Mouse (Mus musculus) yolk sac, embryonic 10.5 days (tissue): ENCODE measurements around the gene Sema3f.
"Not testable (repeated sequence)": the region's sequence is repeated elsewhere in the genome, so short reads cannot be mapped to it uniquely, and the experiment has no call there.

ENCODE experiments used
- DNase-seq: peaks from one replicate; pipeline ENCODE4 v3.0.0-alpha.2; 2017; ENCODE audit warnings: low spot score

Gene Sema3f

GRCm38 (mm10) chr9:107690391-107690790 lies 19.9 kb downstream of the Sema3f start:
- DNase-seq, result no peak

DNA sequence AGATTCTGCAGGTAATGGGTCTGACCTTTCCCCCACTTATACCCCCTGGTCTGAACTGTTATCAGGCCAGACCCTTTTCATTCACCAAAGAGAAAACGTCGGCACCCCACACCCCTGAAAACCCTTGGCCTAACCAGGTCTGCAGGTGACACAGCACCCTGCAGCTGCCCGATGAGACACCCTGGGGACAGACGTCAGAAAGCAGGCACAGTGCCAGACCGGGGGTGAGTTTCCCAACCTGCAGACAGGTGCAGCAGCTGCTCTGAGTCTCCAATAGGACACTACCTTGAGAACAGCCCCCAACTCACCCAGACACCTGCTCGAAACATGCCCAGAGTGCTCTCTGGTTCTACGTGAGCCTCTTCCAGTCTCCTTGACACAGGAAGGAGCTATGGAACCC lies 21.3 kb downstream of the Sema3f start:
- no peak for DNase-seq

DNA sequence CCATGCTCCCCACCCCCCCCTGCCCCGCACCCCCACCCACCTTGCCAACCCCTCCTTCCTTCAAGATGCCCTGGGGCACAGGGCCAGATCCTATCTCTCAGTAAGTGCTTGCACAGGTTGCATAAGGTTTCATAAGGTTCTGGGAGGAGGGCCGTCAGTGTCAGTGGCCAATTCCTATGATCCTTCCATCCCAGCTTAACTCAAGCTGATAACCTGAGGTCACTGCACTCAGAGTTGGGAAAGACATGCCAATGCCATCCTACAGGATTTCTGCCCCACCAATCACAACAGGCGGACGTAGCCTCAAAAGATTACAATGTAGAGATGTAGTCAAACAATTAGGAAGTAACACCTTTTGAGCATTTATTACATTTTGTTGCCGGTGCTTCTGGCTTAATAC lies 21.9 kb downstream of the Sema3f start:
- no peak for DNase-seq

- no peak for DNase-seq
Observed at GRCm38 (mm10) chr9:107685231-107685981, 24.9 kb downstream of the Sema3f start.

DNA sequence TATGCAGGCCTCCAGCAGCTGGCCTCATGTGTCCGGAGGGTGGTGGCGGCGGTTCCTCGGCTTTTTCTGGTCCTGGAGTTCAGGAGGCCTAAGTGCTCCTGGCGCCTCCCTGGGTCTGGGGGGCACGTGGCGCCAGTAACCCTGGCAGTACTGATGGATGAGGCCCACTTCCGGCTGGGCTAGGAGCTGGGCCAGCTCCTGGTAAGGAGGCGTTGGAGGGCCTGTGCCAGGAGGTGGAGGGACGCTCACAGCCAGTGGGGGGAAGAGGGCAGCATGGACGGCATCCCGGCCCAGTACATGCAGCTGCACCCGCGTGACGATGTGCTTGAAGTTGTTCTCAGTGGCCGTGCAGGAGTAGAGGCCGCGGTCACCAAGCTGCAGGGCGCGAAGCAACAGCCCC lies 27.9 kb downstream of the Sema3f start:
- no peak for DNase-seq

- DNase-seq, result no peak
Observed at GRCm38 (mm10) chr9:107679501-107679900, 30.8 kb downstream of the Sema3f start, which contains the start of gene Gnat1. Gnat1 (minus strand) TSS chr9:107679712.

GRCm38 (mm10) chr9:107678861-107679260 lies 31.4 kb downstream of the Sema3f start:
- no peak for DNase-seq

DNA sequence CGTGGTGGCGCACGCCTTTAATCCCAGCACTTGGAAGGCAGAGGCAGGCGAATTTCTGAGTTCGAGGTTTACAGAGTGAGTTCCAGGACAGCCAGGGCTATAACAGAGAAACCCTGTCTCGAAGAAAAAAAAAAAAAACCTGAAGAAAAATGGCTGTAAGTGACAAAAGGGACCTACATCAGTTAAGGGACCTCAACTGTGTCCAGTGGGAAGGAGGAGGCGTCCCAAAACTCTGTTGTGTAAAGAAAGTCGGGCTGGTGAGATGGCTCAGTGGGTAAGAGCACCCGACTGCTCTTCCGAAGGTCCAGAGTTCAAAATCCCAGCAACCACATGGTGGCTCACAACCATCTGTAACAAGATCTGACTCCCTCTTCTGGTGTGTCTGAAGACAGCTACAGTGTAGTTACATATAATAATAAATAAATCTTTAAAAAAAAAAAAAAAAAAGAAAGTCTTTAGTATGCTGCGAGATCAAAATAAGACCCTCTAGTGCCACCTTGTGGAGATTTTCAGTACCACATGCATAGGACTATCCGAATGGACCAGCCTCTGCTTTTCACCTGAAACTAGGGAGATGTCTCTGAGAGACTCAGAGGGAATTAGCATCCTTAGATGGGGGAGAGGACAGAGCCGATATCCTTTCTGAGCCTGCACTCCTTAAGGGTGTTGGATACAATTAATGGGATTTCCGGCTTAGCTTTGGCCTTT lies 32.3 kb downstream of the Sema3f start:
- DNase-seq, result not testable (repeated sequence)

GRCm38 (mm10) chr9:107677091-107677784 lies 33.0 kb downstream of the Sema3f start:
- no peak for DNase-seq

GRCm38 (mm10) chr9:107676302-107676701 lies 34.0 kb downstream of the Sema3f start:
- no peak for DNase-seq

- DNase-seq, result peak; percentile 65
Observed at GRCm38 (mm10) chr9:107675671-107676301, 34.5 kb downstream of the Sema3f start.

GRCm38 (mm10) chr9:107674609-107675429 lies 35.5 kb downstream of the Sema3f start:
- DNase-seq, result peak; percentile 59

GRCm38 (mm10) chr9:107670259-107670658 lies 40.0 kb downstream of the Sema3f start:
- DNase-seq, result no peak

DNA sequence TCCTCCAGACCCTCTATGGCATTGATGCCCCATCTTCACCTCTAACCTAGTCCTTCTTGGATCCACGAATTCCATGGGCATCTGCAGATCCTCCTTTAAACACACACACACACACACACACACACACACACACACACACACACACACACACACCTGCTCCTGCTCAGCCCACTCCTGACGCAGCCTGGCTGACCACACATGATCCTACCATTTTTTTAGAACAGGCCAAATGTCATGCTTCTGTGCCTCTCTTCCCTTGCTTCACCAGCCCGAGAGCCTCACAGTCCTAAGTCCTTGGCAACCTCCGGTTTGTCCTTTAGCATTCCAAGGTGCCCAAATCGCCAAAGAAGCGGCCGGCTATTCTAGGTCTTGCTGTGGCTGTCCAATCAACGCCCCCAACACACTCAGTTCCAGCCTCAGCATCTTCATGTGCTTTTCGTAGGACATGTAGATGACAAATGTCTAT lies 40.8 kb downstream of the Sema3f start, which contains the start of gene Slc38a3:
Gene Slc38a3, minus strand, starts transcription at position 51 of the 466 bp plus-strand sequence.
- DNase-seq, result no peak

DNA sequence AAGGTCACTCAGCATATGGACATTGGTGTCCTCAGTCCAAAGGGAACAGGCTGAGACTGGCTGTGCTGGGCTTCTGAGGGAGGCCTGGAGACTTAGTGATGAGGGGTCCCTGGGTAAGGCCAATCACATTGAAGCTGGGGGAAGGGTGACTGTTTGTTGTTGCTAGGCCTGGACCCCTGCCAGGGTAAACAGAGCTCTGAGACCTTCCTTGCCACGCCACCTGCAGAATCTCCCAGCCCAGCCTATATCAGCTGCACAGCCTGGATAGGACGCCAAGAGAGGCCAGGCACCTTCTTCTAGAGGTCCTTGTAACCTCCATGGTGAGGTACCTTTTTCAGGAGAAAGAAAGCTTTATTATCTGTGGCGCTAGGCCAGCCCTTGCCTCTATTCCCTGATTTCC lies 41.4 kb downstream of the Sema3f start:
- DNase-seq, result no peak

GRCm38 (mm10) chr9:107668011-107668410 lies 42.3 kb downstream of the Sema3f start:
- no peak for DNase-seq

GRCm38 (mm10) chr9:107667219-107667618 lies 43.1 kb downstream of the Sema3f start:
- DNase-seq, result peak; percentile 84

DNA sequence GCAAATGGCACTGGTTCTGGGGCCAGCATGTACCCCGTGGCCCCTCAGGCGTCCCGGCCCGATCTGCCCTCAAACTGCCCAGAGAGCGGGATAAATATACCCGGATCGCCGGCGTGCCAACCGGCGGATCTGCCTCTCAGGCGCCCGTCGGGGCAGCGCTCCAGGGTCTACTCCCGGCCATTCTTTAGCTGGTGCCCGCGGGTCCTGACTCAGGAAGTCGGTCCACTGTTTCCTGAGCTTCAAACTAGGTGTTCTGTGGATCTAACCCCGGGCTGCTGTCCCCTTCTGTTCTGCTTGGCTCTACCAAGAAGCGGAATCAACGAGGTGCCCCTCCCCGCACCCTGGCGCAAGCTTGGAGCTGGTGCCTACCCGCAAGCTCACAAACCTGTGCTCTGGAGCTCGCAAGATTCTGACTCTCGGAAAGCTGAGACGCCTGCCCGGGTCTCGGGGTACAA lies 43.5 kb downstream of the Sema3f start:
- DNase-seq, result no peak

- DNase-seq, result no peak
Observed at GRCm38 (mm10) chr9:107665308-107665707, 45.0 kb downstream of the Sema3f start.

- DNase-seq, result no peak
Observed at GRCm38 (mm10) chr9:107663525-107663924, 46.8 kb downstream of the Sema3f start.

GRCm38 (mm10) chr9:107662342-107662741 lies 47.9 kb downstream of the Sema3f start:
- no peak for DNase-seq
